Mouse (Mus musculus) liver, embryonic 14.5 days (tissue): ENCODE results near the gene Ocel1. TPM values are rescaled to one million over a fixed set of nuclear protein-coding genes. Genes with fewer than 3 reads are reported as not detected.

ENCODE experiments used
- ATAC-seq: fragments of 200-750 bp; cut with Nextera tagmentation; 2 replicates; pipeline ENCODE4 v1.8.0; 2017; ENCODE audit warnings: moderate number of reproducible peaks, mild to moderate bottlenecking, moderate library complexity; ENCODE audit not compliant: insufficient read depth
- DNase-seq, 3 experiments: peaks; one replicate each; pipeline ENCODE4 v3.0.0-alpha.2; 2012 to 2013; ENCODE audit warnings: low read depth in 3 of 3, low spot score in 3 of 3
- H3K27ac ChIP-seq: fragments of 300-500 bp; sonication (generic); 2 replicates; pipeline ENCODE4 v1.5.1; 2014; ENCODE audit warnings: moderate library complexity, mild to moderate bottlenecking, control low read depth, inconsistent platforms
- H3K27me3 ChIP-seq: fragments of 300-500 bp; sonication (generic); 2 replicates; pipeline ENCODE4 v1.6.1; 2014; ENCODE audit warnings: mild to moderate bottlenecking, low read length, moderate library complexity; ENCODE audit not compliant: control insufficient read depth, insufficient read depth
- H3K36me3 ChIP-seq: fragments of 300-500 bp; sonication (generic); replicated peaks from 2 replicates; pipeline ENCODE4 v1.6.1; 2014; ENCODE audit warnings: low read depth; ENCODE audit not compliant: control insufficient read depth, insufficient read depth
- H3K4me1 ChIP-seq, 2 experiments: fragments of 200-500 bp in 1 of 2; fragments of 300-500 bp in 1 of 2; sonication (generic) in 1 of 2; replicated peaks; 2 replicates each; pipeline ENCODE4 v1.6.1; 2012 to 2014; ENCODE audit warnings: antibody characterized with exemption in 1 of 2, inconsistent platforms in 1 of 2, low read length in 1 of 2; ENCODE audit not compliant: control insufficient read depth in 2 of 2, insufficient read depth in 2 of 2
- H3K4me2 ChIP-seq: fragments of 300-500 bp; sonication (generic); 2 replicates; pipeline ENCODE4 v1.6.1; 2014; ENCODE audit warnings: low read depth, mild to moderate bottlenecking, control low read depth, moderate library complexity
- H3K4me3 ChIP-seq, 2 experiments: fragments of 200-500 bp in 1 of 2; fragments of 300-500 bp in 1 of 2; sonication (generic) in 1 of 2; 2 replicates each; pipeline ENCODE4 v1.5.1; 2012 to 2014; ENCODE audit warnings: low read depth in 2 of 2, low read length in 2 of 2, mild to moderate bottlenecking in 2 of 2, control low read depth in 1 of 2, inconsistent platforms in 1 of 2, moderate library complexity in 1 of 2; ENCODE audit not compliant: insufficient read depth in 1 of 2
- H3K9ac ChIP-seq: fragments of 300-500 bp; sonication (generic); replicated peaks from 2 replicates; pipeline ENCODE4 v1.6.1; 2014; ENCODE audit warnings: mild to moderate bottlenecking, control low read depth, moderate library complexity
- H3K9me3 ChIP-seq: fragments of 300-500 bp; sonication (generic); 2 replicates; pipeline ENCODE4 v1.6.1; 2016; ENCODE audit warnings: low read length, mixed read lengths; ENCODE audit not compliant: control insufficient read depth
- CTCF ChIP-seq: IDR thresholded peaks from 2 replicates; pipeline ENCODE4 v1.5.1; 2016; ENCODE audit warnings: antibody characterized with exemption, low read depth, control low read depth
- EP300 ChIP-seq: IDR thresholded peaks from 2 replicates; pipeline ENCODE4 v1.6.1; 2016; ENCODE audit warnings: antibody characterized with exemption, low read depth
- whole genome bisulfite sequencing: fragments of 180-500 bp; shearing (Covaris S2); extraction: QIAGEN DNeasy Blood & Tissue Kit; methylation state at CpG from one replicate; pipeline ENCODE4 v1.1.7; 2014; ENCODE audit not compliant: insufficient replicate concordance; 5-methylcytosine and 5-hydroxymethylcytosine counted together
- polyA plus RNA-seq, 2 experiments: library from polyadenylated mRNA; depleted of rRNA in 1 of 2; stranded (reverse) in 1 of 2; unstranded in 1 of 2; fragments of >200 nt; fragmentation: Nextera tagmentation in 1 of 2; extraction: Ambion mirVana in 1 of 2; gene quantifications; 2 replicates each; pipeline versions ENCODE4 v1.2.1 to v1.2.3; 2012 to 2014

Gene Ocel1
- polyA plus RNA-seq, 2 experiments = 1.9 to 2.8 TPM

GRCm38 (mm10) chr8:71373000-71373399 is 1.9 kb downstream of the Ocel1 start:
- H3K9me3 ChIP-seq = no peaks in the 10 kb centered on the region
- ATAC-seq (no peak), DNase-seq (no peak)
- no peak overlapping the region for H3K4me2 ChIP-seq
- 83% methylated on average over 3 of the region's 3 CpGs for WGBS
- TF ChIP-seq EP300 = no peak
- TF ChIP-seq CTCF = 0 out of 2 replicates have a peak, but pooled peaks have one; percentile 15
- H3K9ac ChIP-seq = no peak overlapping the region
- H3K4me3 ChIP-seq = no peak overlapping the region
- H3K27me3 ChIP-seq = no peaks in the 10 kb centered on the region; the same call in 1 of the 2 replicates
- no peak overlapping the region for H3K27ac ChIP-seq
- H3K36me3 ChIP-seq = peaks cover 2% of the 10 kb centered on the region
- peaks cover 17 to 22% of the 10 kb centered on the region in 2 experiments for H3K4me1 ChIP-seq

DNA sequence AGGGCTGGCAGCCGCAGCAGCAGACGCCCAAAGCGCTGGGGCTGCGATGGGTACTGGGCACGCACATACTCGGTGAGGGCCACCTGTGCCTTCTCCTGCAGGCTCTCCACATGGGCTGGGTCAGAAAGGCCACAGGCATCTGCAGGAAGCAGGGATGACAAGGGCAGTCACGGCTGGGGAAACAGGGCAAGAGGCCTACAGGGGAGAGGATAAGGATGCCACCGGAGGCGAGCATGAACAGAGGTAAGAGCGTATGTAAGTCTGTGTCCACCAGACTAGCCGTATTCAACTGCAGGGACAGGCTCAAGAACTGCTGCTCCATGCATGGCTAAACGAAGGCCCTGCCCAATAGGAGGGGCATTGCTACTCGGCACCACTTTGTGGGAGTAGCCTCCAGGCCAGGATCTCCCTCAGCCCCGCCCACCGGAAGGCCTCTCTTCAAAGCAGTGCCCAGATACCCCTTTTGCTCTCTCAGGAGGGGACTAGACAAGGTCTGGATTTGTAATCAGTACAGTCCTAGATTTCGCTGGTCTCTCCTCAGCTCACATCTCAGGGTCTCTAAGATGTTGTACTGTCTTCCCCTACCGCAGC is 3.6 kb downstream of the Ocel1 start:
- H3K9ac ChIP-seq = no peak overlapping the region
- no peak overlapping the region for H3K4me2 ChIP-seq
- peaks cover 14 to 17% of the 10 kb centered on the region in 2 experiments for H3K4me1 ChIP-seq
- no peak for TF ChIP-seq EP300
- TF ChIP-seq CTCF = no peak
- H3K36me3 ChIP-seq = no peaks in the 10 kb centered on the region; the same call in 1 of the 2 replicates
- no peak overlapping the region for H3K4me3 ChIP-seq
- H3K9me3 ChIP-seq = no peaks in the 10 kb centered on the region
- WGBS = 67% methylated on average over 17 of the region's 17 CpGs
- DNase-seq = no peak
- H3K27ac ChIP-seq = no peak overlapping the region
- ATAC-seq = no peak
- peaks cover 5% of the 10 kb centered on the region for H3K27me3 ChIP-seq

GRCm38 (mm10) chr8:71375581-71376422 is 4.7 kb downstream of the Ocel1 start:
- peaks cover 9 to 14% of the 10 kb centered on the region in 2 experiments for H3K4me1 ChIP-seq
- peak overlapping the region; percentile 61 for H3K4me2 ChIP-seq
- H3K9ac ChIP-seq = no peak overlapping the region
- H3K27me3 ChIP-seq = peaks cover 16% of the 10 kb centered on the region
- H3K27ac ChIP-seq = no peak overlapping the region
- H3K9me3 ChIP-seq = no peaks in the 10 kb centered on the region
- TF ChIP-seq CTCF (0 out of 2 replicates have a peak, but pooled peaks have one; percentile 5), EP300 (no peak)
- 25% methylated on average over 68 of the region's 74 CpGs for WGBS
- no peaks in the 10 kb centered on the region; the same call in 1 of the 2 replicates for H3K36me3 ChIP-seq
- DNase-seq = peak; percentile 52 to 62 (median 61)
- peak overlapping the region in 1 of 2 experiments; percentile 28; a peak in 2 of 4 replicates for H3K4me3 ChIP-seq
- no peak for ATAC-seq

DNA sequence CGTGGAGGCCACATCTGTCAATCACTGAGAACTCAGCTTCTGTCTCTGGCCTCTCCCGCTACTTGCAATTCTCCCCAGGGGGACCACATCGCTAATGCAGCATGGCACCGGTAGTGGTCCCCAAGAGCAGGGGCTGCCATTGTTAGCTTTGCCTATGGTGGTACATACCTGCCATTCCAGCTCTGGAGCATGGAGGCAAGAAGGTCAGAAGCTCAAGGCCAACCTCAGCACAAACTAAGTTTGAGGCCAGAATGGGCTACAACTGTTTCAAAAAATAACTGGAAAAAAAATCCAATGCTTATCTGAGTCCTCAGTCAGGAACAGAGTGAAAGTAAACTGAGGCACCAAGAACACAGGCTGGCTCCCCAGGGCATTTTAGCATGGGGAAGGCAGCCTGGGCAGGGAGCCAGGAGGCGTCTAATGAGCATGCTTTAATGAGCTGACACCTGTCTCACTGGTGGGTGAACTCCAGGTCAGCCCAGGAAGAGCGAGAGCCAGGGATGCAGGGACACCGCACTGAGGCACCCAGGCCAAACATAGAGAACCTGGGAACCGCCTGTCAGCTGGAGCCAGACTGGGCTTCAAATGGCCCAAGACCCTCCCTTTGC is 5.4 kb downstream of the Ocel1 start:
- peak overlapping the region; percentile 61; the same call in 1 of the 2 replicates for H3K4me2 ChIP-seq
- H3K27ac ChIP-seq = no peak overlapping the region
- TF ChIP-seq EP300 (no peak), CTCF (no peak)
- H3K4me3 ChIP-seq = no peak overlapping the region
- H3K4me1 ChIP-seq = peaks cover 8 to 14% of the 10 kb centered on the region in 2 experiments; a peak in 3 of 4 replicates
- H3K9ac ChIP-seq = no peak overlapping the region
- H3K9me3 ChIP-seq = no peaks in the 10 kb centered on the region
- ATAC-seq (no peak), DNase-seq (no peak)
- no peaks in the 10 kb centered on the region; the same call in 1 of the 2 replicates for H3K36me3 ChIP-seq
- 52% methylated on average over 8 of the region's 8 CpGs for WGBS
- peaks cover 23% of the 10 kb centered on the region for H3K27me3 ChIP-seq

DNA sequence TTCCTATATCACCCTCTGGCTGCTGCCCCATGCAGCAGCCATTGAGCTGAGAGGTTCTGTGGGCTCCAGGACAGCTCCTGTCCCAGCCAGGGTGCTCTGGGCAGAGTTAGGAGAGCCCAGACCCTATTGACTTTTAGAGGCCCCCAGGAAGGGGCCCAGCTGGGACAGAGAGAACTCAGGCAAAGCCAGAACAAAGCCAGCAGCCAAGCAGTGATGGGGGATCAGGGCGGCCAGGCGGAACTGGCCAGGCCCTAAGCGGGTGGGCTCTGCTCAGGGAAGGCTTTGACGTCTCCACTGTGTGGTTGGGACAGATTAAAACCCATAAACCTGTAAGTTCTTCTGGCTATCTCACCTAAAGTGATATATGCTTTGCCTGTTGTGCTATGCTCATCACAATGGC is 7.9 kb downstream of the Ocel1 start:
- Histone ChIP-seq H3K4me1 (peaks cover 5 to 11% of the 10 kb centered on the region in 2 experiments; a peak in 3 of 4 replicates), H3K9ac (no peak overlapping the region), H3K4me2 (peak overlapping the region; percentile 60), H3K9me3 (no peaks in the 10 kb centered on the region), H3K4me3 (no peak overlapping the region; a peak in 1 of 4 replicates), H3K27me3 (peaks cover 32% of the 10 kb centered on the region), H3K27ac (no peak overlapping the region), H3K36me3 (no peaks in the 10 kb centered on the region)
- TF ChIP-seq CTCF (no peak), EP300 (no peak)
- no peak for ATAC-seq
- DNase-seq = no peak
- 65% methylated on average over 4 of the region's 4 CpGs for WGBS
